In the genomic region with DNA sequence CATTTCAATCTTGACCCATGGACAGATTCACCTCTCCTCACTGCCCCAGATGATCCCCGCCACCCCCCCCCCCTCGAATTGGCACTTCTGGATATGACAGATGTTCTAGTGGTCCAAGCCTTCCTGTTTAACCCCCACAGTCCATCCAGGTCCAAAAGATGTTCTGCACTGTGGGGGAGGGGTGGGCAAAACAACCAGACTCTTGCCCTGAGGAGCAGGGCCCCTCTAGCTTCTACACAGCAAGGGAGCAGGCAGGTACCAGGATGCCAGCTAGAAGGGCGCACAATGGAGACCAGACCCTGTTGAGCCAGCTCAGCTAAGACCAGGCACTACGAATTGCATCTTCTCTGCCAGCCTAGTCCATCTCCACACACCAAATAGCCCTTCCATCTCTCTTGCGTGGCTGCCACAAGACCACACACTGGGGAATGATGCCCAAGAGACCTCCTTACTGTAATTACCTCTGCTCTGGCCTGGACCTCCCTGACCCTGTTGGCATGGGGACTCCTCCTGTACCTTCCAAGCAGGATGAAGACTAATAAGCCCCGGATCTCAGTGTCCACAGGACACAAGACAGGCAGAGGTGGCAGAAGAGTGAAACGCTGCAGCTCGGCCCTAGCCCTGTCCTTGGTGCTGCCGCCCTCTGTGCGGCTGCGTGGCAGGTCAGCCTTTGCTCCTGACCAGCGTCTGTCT, we compare ENCODE assay signal across 9 mouse cellular contexts. TPM values are rescaled to one million over a fixed set of nuclear protein-coding genes. Genes with fewer than 3 reads are reported as not detected.
DNase-seq lines count a peak whose midpoint lies in the region; ATAC-seq and TF ChIP-seq lines count a peak whose summit lies in the region.
"Had no signal": no experiment of that assay in that cellular context is flagged by ENCODE, and none has a peak within 500 bp of the region (broad histone marks: within the 10 kb centered on the region; RNA-seq: fewer than 3 reads in every experiment).

No protein-coding gene starts in this region.

- no peak overlapping the region for H3K9ac ChIP-seq in lung, embryonic 14.5 days
- peak overlapping the region; percentile 97 for H3K9ac ChIP-seq in hindbrain, embryonic 14.5 days
- H3K9ac ChIP-seq in neural tube, embryonic 14.5 days (replicated peaks; ENCODE audit: low read depth, low read length), result peak overlapping the region; percentile 99
- H3K9ac ChIP-seq: limb, embryonic 15.5 days had no signal

- peaks cover 62% of the 10 kb centered on the region for H3K27me3 ChIP-seq in lung, embryonic 14.5 days (ENCODE audit: insufficient read depth, low read length)
- no peaks in the 10 kb centered on the region for H3K27me3 ChIP-seq in hindbrain, embryonic 14.5 days (ENCODE audit: control insufficient read depth, insufficient read depth, low read length)
- no peaks in the 10 kb centered on the region for H3K27me3 ChIP-seq in neural tube, embryonic 14.5 days (ENCODE audit: control insufficient read depth, insufficient read depth, low read length)

- H3K27ac ChIP-seq in lung, embryonic 14.5 days (ENCODE audit: low read depth), result no peak overlapping the region
- H3K27ac ChIP-seq in hindbrain, embryonic 14.5 days, result peak overlapping the region; percentile 98
- peak overlapping the region; percentile 99 for H3K27ac ChIP-seq in neural tube, embryonic 14.5 days (ENCODE audit: low read depth, low read length)
- H3K27ac ChIP-seq: limb, embryonic 15.5 days had no signal

- H3K9me3 ChIP-seq in lung, embryonic 14.5 days (ENCODE audit: low read depth, low read length), result no peaks in the 10 kb centered on the region
- H3K9me3 ChIP-seq in hindbrain, embryonic 14.5 days (ENCODE audit: control insufficient read depth, low read length), result no peaks in the 10 kb centered on the region
- no peaks in the 10 kb centered on the region for H3K9me3 ChIP-seq in neural tube, embryonic 14.5 days (ENCODE audit: control insufficient read depth, low read length)
- H3K9me3 ChIP-seq: limb, embryonic 15.5 days had no signal

- no peak for TF ChIP-seq CTCF in lung, embryonic 14.5 days (IDR thresholded peaks at IDR 0.05; ENCODE audit: low read depth)

- peak; percentile 55 for DNase-seq in lung, embryonic 14.5 days
- no peak for DNase-seq in lung, postnatal 36 days
- DNase-seq in embryo, embryonic 10 days (ENCODE audit: low spot score), result peak; percentile 76
- DNase-seq in hindbrain, embryonic 14.5 days (ENCODE audit: low spot score), result no peak
- no peak for DNase-seq in adrenal gland, adult 18-20 months (ENCODE audit: low spot score in 2 of 2)
- no peak for DNase-seq in layer of hippocampus, adult 8-10 months (ENCODE audit: low spot score in 2 of 2)

- WGBS in lung, embryonic 14.5 days, result 18% methylated on average over 12 of the region's 12 CpGs
- 19% methylated on average over 12 of the region's 12 CpGs for WGBS in hindbrain, embryonic 14.5 days
- WGBS in neural tube, embryonic 14.5 days, result 18% methylated on average over 12 of the region's 12 CpGs

- no peak for ATAC-seq in lung, embryonic 14.5 days (ENCODE audit: insufficient read depth)
- no peak for ATAC-seq in hindbrain, embryonic 14.5 days (ENCODE audit: low FRiP score)
- ATAC-seq in neural tube, embryonic 14.5 days (ENCODE audit: low read depth), result no peak
- ATAC-seq: intestine, embryonic 16.5 days had no signal

- H3K36me3 ChIP-seq in lung, embryonic 14.5 days (ENCODE audit: insufficient read depth), result no peaks in the 10 kb centered on the region
- no peaks in the 10 kb centered on the region for H3K36me3 ChIP-seq in hindbrain, embryonic 14.5 days (replicated peaks; ENCODE audit: control insufficient read depth, insufficient read depth)
- H3K36me3 ChIP-seq in neural tube, embryonic 14.5 days (ENCODE audit: control insufficient read depth, insufficient read depth, low read length), result no peaks in the 10 kb centered on the region
- H3K36me3 ChIP-seq: limb, embryonic 15.5 days had no signal

- no peak overlapping the region for H3K4me2 ChIP-seq in lung, embryonic 14.5 days
- peak overlapping the region; percentile 65 for H3K4me2 ChIP-seq in hindbrain, embryonic 14.5 days (replicated peaks)
- peak overlapping the region; percentile 86 for H3K4me2 ChIP-seq in neural tube, embryonic 14.5 days (ENCODE audit: low read depth, low read length)
- H3K4me2 ChIP-seq: limb, embryonic 15.5 days had no signal

- H3K4me3 ChIP-seq in lung, embryonic 14.5 days (ENCODE audit: low read depth, low read length), result no peak overlapping the region
- peak overlapping the region; percentile 88 for H3K4me3 ChIP-seq in hindbrain, embryonic 14.5 days (replicated peaks; ENCODE audit: low read length)
- peak overlapping the region; percentile 94 for H3K4me3 ChIP-seq in neural tube, embryonic 14.5 days (ENCODE audit: low read depth, low read length)
- H3K4me3 ChIP-seq: limb, embryonic 15.5 days had no signal

- H3K4me1 ChIP-seq in lung, embryonic 14.5 days (ENCODE audit: insufficient read depth), result no peaks in the 10 kb centered on the region
- peaks cover 43% of the 10 kb centered on the region for H3K4me1 ChIP-seq in hindbrain, embryonic 14.5 days (replicated peaks; ENCODE audit: control insufficient read depth, insufficient read depth, low read length)
- peaks cover 42% of the 10 kb centered on the region for H3K4me1 ChIP-seq in neural tube, embryonic 14.5 days (ENCODE audit: control insufficient read depth, insufficient read depth, low read length)

RNA-seq across cellular contexts. Expression of a gene that starts 5.1 kb away (rescaled TPM):
- 0.13 and 0.19 TPM in 2 replicates for polyA plus RNA-seq in lung, embryonic 14.5 days (2014; fragmentation: Nextera tagmentation; extraction: Ambion mirVana)
- 64.7 and 69.3 TPM in 2 replicates for polyA plus RNA-seq in hindbrain, embryonic 14.5 days (2014; fragmentation: Nextera tagmentation; extraction: Ambion mirVana)
- polyA plus RNA-seq in neural tube, embryonic 14.5 days (2014; fragmentation: Nextera tagmentation; extraction: Ambion mirVana), result 81.9 and 82.7 TPM in 2 replicates
- 1 to 10 TPM; 3.7 to 5.0 TPM for total RNA-seq in adrenal gland, adult 18-20 months (2021)
- total RNA-seq in layer of hippocampus, adult 8-10 months (2022), result 100 to 1,000 TPM; 229 to 281 (median 270) TPM

Comparison
In these comparisons a context has a peak if more than half of its experiments do, and no peak if none do; other contexts are left out.
1. DNase-seq: peak in lung, embryonic 14.5 days (single experiment) and embryo, embryonic 10 days (single experiment); none in lung, postnatal 36 days (single experiment), hindbrain, embryonic 14.5 days (single experiment), adrenal gland, adult 18-20 months (0 of 2) and layer of hippocampus, adult 8-10 months (0 of 2).
2. RNA of a gene that starts 5.1 kb away (polyA plus RNA-seq): 81.9 to 82.7 TPM in neural tube, embryonic 14.5 days and 64.7 to 69.3 TPM in hindbrain, embryonic 14.5 days; 0.13 to 0.19 TPM in lung, embryonic 14.5 days; every median in the first group is over 10 times any median in the second.